Mouse (Mus musculus): ENCODE measurements around the gene 4931409K22Rik.

DNA sequence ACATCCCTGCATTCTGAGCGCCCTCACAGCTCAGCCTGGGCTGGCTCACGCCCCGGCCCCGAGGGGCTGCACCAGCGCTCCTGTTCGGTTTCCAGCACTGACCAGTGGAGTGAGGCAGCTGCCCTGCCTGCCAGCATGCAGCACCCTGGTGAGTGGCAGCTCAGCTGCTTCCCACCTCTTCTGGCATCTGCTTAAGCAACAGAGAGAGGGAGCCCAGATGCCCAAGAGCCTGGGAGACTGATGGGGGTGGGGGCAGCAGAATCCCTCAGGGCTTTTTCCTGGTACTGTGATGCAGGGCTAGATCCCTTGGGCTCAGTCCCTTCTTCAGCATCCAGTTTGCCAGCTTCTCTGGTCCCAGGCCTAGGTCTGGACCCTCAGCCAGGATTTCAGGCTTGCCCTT, 59.9 kb downstream of the 4931409K22Rik start:
- TF ChIP-seq CTCF (IDR thresholded peaks at IDR 0.05) (no peak), EP300 (IDR thresholded peaks at IDR 0.05) (no peak)

Measured in lung, postnatal 0 days (tissue).